Mouse (Mus musculus) cerebellum, adult 11 months (tissue): Measurements from ENCODE around the gene Ackr2.

Experiments
- DNase-seq: peaks from one replicate; pipeline ENCODE4 v3.0.0; 2022

The Ackr2 gene

GRCm38 (mm10) chr9:121923443-121923842 lies 25.3 kb downstream of the Ackr2 start:
- no peak for DNase-seq

- no peak for DNase-seq
Measured at GRCm38 (mm10) chr9:121923906-121924305, 25.8 kb downstream of the Ackr2 start.

GRCm38 (mm10) chr9:121924901-121925560 lies 26.9 kb downstream of the Ackr2 start:
- DNase-seq, result no peak

GRCm38 (mm10) chr9:121925959-121926358 lies 27.8 kb downstream of the Ackr2 start:
- no peak for DNase-seq

GRCm38 (mm10) chr9:121926634-121927405 lies 28.7 kb downstream of the Ackr2 start:
- DNase-seq, result no peak

GRCm38 (mm10) chr9:121927721-121928120 lies 29.6 kb downstream of the Ackr2 start:
- DNase-seq, result no peak

GRCm38 (mm10) chr9:121928498-121928897 lies 30.3 kb downstream of the Ackr2 start:
- peak; percentile 23 for DNase-seq

GRCm38 (mm10) chr9:121934856-121935255 lies 36.7 kb downstream of the Ackr2 start:
- DNase-seq, result no peak

GRCm38 (mm10) chr9:121936952-121937351 lies 38.8 kb downstream of the Ackr2 start:
- peak; percentile 29 for DNase-seq

GRCm38 (mm10) chr9:121937451-121937864 lies 39.3 kb downstream of the Ackr2 start:
- no peak for DNase-seq

- no peak for DNase-seq
Measured at GRCm38 (mm10) chr9:121937944-121938355, 39.8 kb downstream of the Ackr2 start.

- DNase-seq, result no peak
Measured at GRCm38 (mm10) chr9:121943005-121943404, 44.9 kb downstream of the Ackr2 start.

GRCm38 (mm10) chr9:121943628-121944027 lies 45.5 kb downstream of the Ackr2 start:
- no peak for DNase-seq

GRCm38 (mm10) chr9:121947784-121948183 lies 49.6 kb downstream of the Ackr2 start:
- DNase-seq, result peak; percentile 57

GRCm38 (mm10) chr9:121948431-121948830 lies 50.3 kb downstream of the Ackr2 start:
- no peak for DNase-seq

GRCm38 (mm10) chr9:121950418-121951113 lies 52.4 kb downstream of the Ackr2 start, which contains the start of gene Fam198a:
Fam198a (plus strand) TSS chr9:121950988.
- peak; percentile 41 for DNase-seq

- DNase-seq, result no peak
Measured at GRCm38 (mm10) chr9:121951114-121951423, 52.9 kb downstream of the Ackr2 start.

GRCm38 (mm10) chr9:121952596-121952995 lies 54.4 kb downstream of the Ackr2 start:
- no peak for DNase-seq

- no peak for DNase-seq
Measured at GRCm38 (mm10) chr9:121959966-121960635, 61.9 kb downstream of the Ackr2 start.
